Mouse (Mus musculus): ENCODE measurements around the gene Gemin4. TPM values are rescaled to one million over a fixed set of nuclear protein-coding genes. Genes with fewer than 3 reads are reported as not detected.

The Gemin4 gene
- total and polyA plus RNA-seq, 3 experiments, result 17.8 to 95.7 (median 23.8) TPM

DNA sequence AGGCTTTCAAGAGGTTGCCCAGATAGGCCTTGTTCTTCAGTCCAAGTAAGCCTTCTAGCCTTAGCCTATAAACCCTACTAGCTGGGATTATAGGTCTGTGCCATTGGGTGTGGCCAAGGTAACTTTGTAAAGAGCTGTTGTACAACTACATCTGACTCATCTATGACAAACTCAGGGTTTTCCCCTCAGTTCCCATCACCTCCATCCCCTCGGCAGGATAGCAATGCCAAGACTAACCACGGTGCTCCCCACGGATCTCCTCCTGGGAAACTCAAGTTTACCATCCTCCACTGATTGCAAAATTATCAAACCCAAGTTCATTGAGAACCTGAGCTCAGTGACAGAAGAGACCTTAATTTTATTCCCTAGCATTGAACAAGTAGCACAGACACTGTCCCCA lies 18.7 kb upstream of the Gemin4 start:
- Histone ChIP-seq H3K36me3 (ENCODE audit: control insufficient read depth in 1 of 2, insufficient read depth in 2 of 2, low read length in 2 of 2) (peaks cover 0 to 9% of the 10 kb centered on the region in 2 experiments; a peak in 2 of 4 replicates), H3K4me1 (ENCODE audit: control insufficient read depth in 1 of 2, insufficient read depth in 2 of 2, low read length in 2 of 2) (no peaks in the 10 kb centered on the region), H3K79me2 (ENCODE audit: control insufficient read depth, insufficient read depth, low read length, poor library complexity) (no peaks in the 10 kb centered on the region), H3K27me3 (ENCODE audit: control insufficient read depth in 1 of 2, insufficient read depth in 2 of 2, low read length in 2 of 2) (no peaks in the 10 kb centered on the region), H3K9ac (ENCODE audit: control insufficient read depth, low read depth, low read length, poor library complexity, severe bottlenecking) (no peak overlapping the region), H3K4me3 (ENCODE audit: control insufficient read depth in 1 of 2, insufficient read depth in 1 of 2, low read depth in 2 of 2, low read length in 2 of 2) (no peak overlapping the region), H3K9me3 (replicated peaks; ENCODE audit: insufficient read depth, low read length) (no peaks in the 10 kb centered on the region), H3K27ac (ENCODE audit: control insufficient read depth, low read depth, low read length) (no peak overlapping the region)
- no peak for DNase-seq (ENCODE audit: low read depth, low spot score)
- TF ChIP-seq BHLHE40 (IDR thresholded peaks at IDR 0.05; ENCODE audit: borderline replicate concordance, low read depth, low read length) (no peak), RAD21 (IDR thresholded peaks at IDR 0.05; ENCODE audit: low read depth, low read length) (no peak), ZC3H11A (IDR thresholded peaks at IDR 0.05; ENCODE audit: low read depth, low read length) (no peak), MYB (IDR thresholded peaks at IDR 0.05; ENCODE audit: low read depth, low read length) (no peak), SIN3A (IDR thresholded peaks at IDR 0.05; ENCODE audit: low read length) (no peak), HCFC1 (IDR thresholded peaks at IDR 0.05; ENCODE audit: low read depth, low read length) (no peak), TCF12 (IDR thresholded peaks at IDR 0.05; ENCODE audit: low read depth, low read length) (no peak), CHD2 (IDR thresholded peaks at IDR 0.05; ENCODE audit: low read length) (no peak), MAX (IDR thresholded peaks at IDR 0.05; ENCODE audit: low read length) (no peak), JUND (IDR thresholded peaks at IDR 0.05; ENCODE audit: low read depth, low read length) (no peak), MAFK (IDR thresholded peaks at IDR 0.05; ENCODE audit: borderline replicate concordance, low read depth, low read length) (no peak), NELFE (IDR thresholded peaks at IDR 0.05; ENCODE audit: low read depth, low read length) (no peak), KAT2A (conservative IDR thresholded peaks at IDR 0.05; ENCODE audit: low read depth, low read length) (no peak), GATA1 (IDR thresholded peaks at IDR 0.05; ENCODE audit: low read depth, low read length) (no peak), MXI1 (IDR thresholded peaks at IDR 0.05; ENCODE audit: low read depth, low read length) (no peak)

DNA sequence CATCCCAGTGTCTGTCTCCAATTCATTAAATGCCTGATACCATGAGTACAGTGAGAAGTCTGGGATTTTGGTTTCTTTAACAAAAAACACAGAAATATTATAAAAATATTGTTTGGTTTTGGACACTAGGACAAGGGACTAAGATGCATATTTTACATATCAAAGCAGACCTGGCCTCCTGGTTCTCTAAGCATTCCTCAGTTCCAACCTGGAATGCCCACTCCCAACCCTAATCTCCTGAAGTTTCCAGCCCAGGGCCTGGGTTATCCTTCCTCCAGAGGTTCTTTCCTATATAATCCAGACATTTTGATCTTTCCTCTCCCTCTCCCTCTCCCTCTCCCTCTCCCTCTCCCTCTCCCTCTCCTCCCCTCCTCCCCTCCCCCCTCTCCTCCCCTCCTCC lies 7.6 kb upstream of the Gemin4 start:
- Histone ChIP-seq H3K4me1 (ENCODE audit: control insufficient read depth in 1 of 2, insufficient read depth in 2 of 2, low read length in 2 of 2) (peaks cover 0 to 2% of the 10 kb centered on the region in 2 experiments; a peak in 2 of 4 replicates), H3K9ac (ENCODE audit: control insufficient read depth, low read depth, low read length, poor library complexity, severe bottlenecking) (no peak overlapping the region), H3K27me3 (ENCODE audit: control insufficient read depth in 1 of 2, insufficient read depth in 2 of 2, low read length in 2 of 2) (no peaks in the 10 kb centered on the region), H3K36me3 (ENCODE audit: control insufficient read depth in 1 of 2, insufficient read depth in 2 of 2, low read length in 2 of 2) (peaks cover 0 to 3% of the 10 kb centered on the region in 2 experiments; a peak in 3 of 4 replicates), H3K4me3 (ENCODE audit: control insufficient read depth in 1 of 2, insufficient read depth in 1 of 2, low read depth in 2 of 2, low read length in 2 of 2) (no peak overlapping the region), H3K9me3 (replicated peaks; ENCODE audit: insufficient read depth, low read length) (no peaks in the 10 kb centered on the region), H3K79me2 (ENCODE audit: control insufficient read depth, insufficient read depth, low read length, poor library complexity) (no peaks in the 10 kb centered on the region), H3K27ac (ENCODE audit: control insufficient read depth, low read depth, low read length) (no peak overlapping the region)
- no peak for DNase-seq (ENCODE audit: low read depth, low spot score)
- TF ChIP-seq POLR2AphosphoS2 (IDR thresholded peaks at IDR 0.05; ENCODE audit: low read length), result no peak
- no peak for TF ChIP-seq SIN3A (IDR thresholded peaks at IDR 0.05; ENCODE audit: low read length)
- no peak for TF ChIP-seq POLR2AphosphoS5 (IDR thresholded peaks at IDR 0.05; ENCODE audit: borderline replicate concordance, low read depth, low read length)

Measured in MEL (cell line).